ENCODE assay signal across 11 mouse cellular contexts in genomic region chr13:52187841-52188604, GRCm38 (mm10).
DNase-seq lines count a peak whose midpoint lies in the region; ATAC-seq and TF ChIP-seq lines count a peak whose summit lies in the region.
"Had no signal": no experiment of that assay in that cellular context is flagged by ENCODE, and none has a peak within 500 bp of the region (broad histone marks: within the 10 kb centered on the region; RNA-seq: fewer than 3 reads in every experiment).

No protein-coding gene starts in this region.

- WGBS in hindbrain, embryonic 10.5 days = 85% methylated on average over 8 of the region's 8 CpGs
- 81% methylated on average over 8 of the region's 8 CpGs for WGBS in hindbrain, embryonic 13.5 days
- 80% methylated on average over 8 of the region's 8 CpGs for WGBS in hindbrain, embryonic 11.5 days
- 61% methylated on average over 8 of the region's 8 CpGs for WGBS in midbrain, postnatal 0 days

- 0 out of 2 replicates have a peak overlapping the region, but pooled peaks have one; percentile 30 for H3K27ac ChIP-seq in hindbrain, embryonic 10.5 days
- no peak overlapping the region for H3K27ac ChIP-seq in hindbrain, embryonic 13.5 days
- no peak overlapping the region for H3K27ac ChIP-seq in hindbrain, embryonic 11.5 days (ENCODE audit: low read depth, low read length)
- no peak overlapping the region for H3K27ac ChIP-seq in midbrain, postnatal 0 days (ENCODE audit: low read depth, low read length)
- H3K27ac ChIP-seq: forebrain, embryonic 13.5 days had no signal

- H3K4me2 ChIP-seq in hindbrain, embryonic 13.5 days = no peak overlapping the region
- no peak overlapping the region for H3K4me2 ChIP-seq in hindbrain, embryonic 11.5 days (replicated peaks; ENCODE audit: low read depth, low read length)
- no peak overlapping the region for H3K4me2 ChIP-seq in midbrain, postnatal 0 days (ENCODE audit: low read depth, low read length, poor library complexity, severe bottlenecking)
- H3K4me2 ChIP-seq: forebrain, embryonic 13.5 days; lung, embryonic 14.5 days had no signal

- no peaks in the 10 kb centered on the region for H3K36me3 ChIP-seq in hindbrain, embryonic 10.5 days
- H3K36me3 ChIP-seq in hindbrain, embryonic 13.5 days = no peaks in the 10 kb centered on the region
- H3K36me3 ChIP-seq in hindbrain, embryonic 11.5 days (ENCODE audit: control insufficient read depth, insufficient read depth, low read length) = no peaks in the 10 kb centered on the region
- no peaks in the 10 kb centered on the region for H3K36me3 ChIP-seq in midbrain, postnatal 0 days (ENCODE audit: insufficient read depth, low read length)

- H3K9ac ChIP-seq in hindbrain, embryonic 13.5 days = no peak overlapping the region
- H3K9ac ChIP-seq in hindbrain, embryonic 11.5 days (ENCODE audit: low read depth, low read length) = no peak overlapping the region
- no peak overlapping the region for H3K9ac ChIP-seq in midbrain, postnatal 0 days (replicated peaks; ENCODE audit: low read length, poor library complexity, severe bottlenecking)
- H3K9ac ChIP-seq: forebrain, embryonic 13.5 days; lung, embryonic 14.5 days had no signal

- no peak for ATAC-seq in hindbrain, embryonic 13.5 days (ENCODE audit: low FRiP score)
- ATAC-seq in hindbrain, embryonic 11.5 days (ENCODE audit: low FRiP score) = peak; percentile 57; the same call in 1 of the 2 replicates
- no peak for ATAC-seq in midbrain, postnatal 0 days (ENCODE audit: low FRiP score)
- no peak for ATAC-seq in activated CD4-positive, CD25-positive, alpha-beta regulatory T cell, adult 4 months
- ATAC-seq: forebrain, embryonic 13.5 days had no signal

- DNase-seq in hindbrain, embryonic 10.5 days (ENCODE audit: low spot score) = no peak
- DNase-seq in gastrocnemius, adult 18-20 months (ENCODE audit: low spot score) = peak; percentile 56
- no peak for DNase-seq in hindbrain, embryonic 11.5 days (ENCODE audit: low spot score)
- peak; percentile 37 for DNase-seq in midbrain, postnatal 0 days (ENCODE audit: low spot score)
- no peak for DNase-seq in right cerebral cortex, postnatal 14 days
- DNase-seq: adrenal gland, adult 2 months; right cerebral cortex, postnatal 4 days had no signal

- H3K9me3 ChIP-seq in hindbrain, embryonic 10.5 days = no peaks in the 10 kb centered on the region
- no peaks in the 10 kb centered on the region for H3K9me3 ChIP-seq in hindbrain, embryonic 13.5 days
- H3K9me3 ChIP-seq in hindbrain, embryonic 11.5 days (ENCODE audit: control insufficient read depth, low read length) = no peaks in the 10 kb centered on the region
- no peaks in the 10 kb centered on the region for H3K9me3 ChIP-seq in midbrain, postnatal 0 days (ENCODE audit: low read length)
- H3K9me3 ChIP-seq: forebrain, embryonic 13.5 days had no signal

- H3K4me3 ChIP-seq in hindbrain, embryonic 10.5 days = no peak overlapping the region
- H3K4me3 ChIP-seq in hindbrain, embryonic 13.5 days = no peak overlapping the region
- no peak overlapping the region for H3K4me3 ChIP-seq in hindbrain, embryonic 11.5 days (ENCODE audit: low read depth, low read length)
- H3K4me3 ChIP-seq in midbrain, postnatal 0 days (ENCODE audit: low read depth, low read length) = no peak overlapping the region
- H3K4me3 ChIP-seq: forebrain, embryonic 13.5 days had no signal

- no peak; the same call in 1 of the 2 replicates for TF ChIP-seq CTCF in midbrain, postnatal 0 days (IDR thresholded peaks at IDR 0.05)

- peaks cover 43% of the 10 kb centered on the region for H3K27me3 ChIP-seq in hindbrain, embryonic 10.5 days (ENCODE audit: insufficient read depth, poor library complexity, severe bottlenecking)
- H3K27me3 ChIP-seq in hindbrain, embryonic 13.5 days = 0 out of 2 replicates have a peak, but pooled peaks cover 10% of the 10 kb centered on the region
- peaks cover 3% of the 10 kb centered on the region; the same call in 1 of the 2 replicates for H3K27me3 ChIP-seq in hindbrain, embryonic 11.5 days (ENCODE audit: control insufficient read depth, insufficient read depth, low read length)
- H3K27me3 ChIP-seq in midbrain, postnatal 0 days (ENCODE audit: insufficient read depth, low read length) = no peaks in the 10 kb centered on the region
- H3K27me3 ChIP-seq: forebrain, embryonic 13.5 days had no signal

- peaks cover 24% of the 10 kb centered on the region for H3K4me1 ChIP-seq in hindbrain, embryonic 10.5 days (replicated peaks)
- H3K4me1 ChIP-seq in hindbrain, embryonic 13.5 days (replicated peaks) = peaks cover 20% of the 10 kb centered on the region
- H3K4me1 ChIP-seq in hindbrain, embryonic 11.5 days (replicated peaks; ENCODE audit: control insufficient read depth, insufficient read depth, low read length) = no peaks in the 10 kb centered on the region
- no peaks in the 10 kb centered on the region for H3K4me1 ChIP-seq in midbrain, postnatal 0 days (ENCODE audit: insufficient read depth, low read length)
- H3K4me1 ChIP-seq: forebrain, embryonic 13.5 days had no signal

Comparison
In these comparisons a context has a peak if more than half of its experiments do, and no peak if none do; other contexts are left out.
1. DNase-seq: peak in gastrocnemius, adult 18-20 months (single experiment) and midbrain, postnatal 0 days (single experiment); none in hindbrain, embryonic 10.5 days (single experiment), hindbrain, embryonic 11.5 days (single experiment) and right cerebral cortex, postnatal 14 days (single experiment).